Mouse (Mus musculus): ENCODE results near the gene Nobox. TPM values are rescaled to one million over a fixed set of nuclear protein-coding genes. Genes with fewer than 3 reads are reported as not detected.

Nobox gene
- polyA plus RNA-seq, 1 experiment from 2014 or later, result not detected

DNA sequence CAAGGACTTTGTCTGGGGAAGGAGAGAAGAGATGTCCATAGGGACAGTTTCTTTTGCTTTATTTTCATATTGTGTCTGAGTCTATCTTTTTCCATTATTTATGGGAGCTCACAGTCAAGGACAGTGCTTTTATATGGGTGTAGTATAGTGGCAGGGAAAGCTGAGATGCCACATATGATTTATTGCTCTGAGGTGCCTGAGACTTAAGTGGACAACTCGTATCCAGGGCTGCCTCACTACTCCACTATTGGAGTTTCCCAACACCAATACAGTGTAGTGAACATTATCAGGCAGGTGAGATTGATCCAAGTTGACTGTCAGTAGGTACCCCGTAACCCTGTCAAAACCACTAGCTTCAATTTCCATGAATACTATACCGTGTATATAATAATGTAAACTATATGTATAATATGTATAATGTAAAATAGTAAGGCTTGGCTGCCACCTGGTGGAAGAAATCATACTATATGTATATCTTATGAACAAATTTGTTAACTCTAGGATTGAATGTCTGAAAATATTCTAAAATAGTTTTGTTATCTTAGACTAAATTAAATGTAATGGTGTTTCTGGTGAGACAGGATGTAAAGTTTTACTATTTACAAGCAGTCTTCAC lies 26.4 kb upstream of the Nobox start:
- H3K9ac ChIP-seq (ENCODE audit: low read depth, low read length), result no peak overlapping the region
- H3K36me3 ChIP-seq (ENCODE audit: control insufficient read depth, insufficient read depth, low read length), result no peaks in the 10 kb centered on the region
- H3K27ac ChIP-seq (ENCODE audit: low read depth, low read length), result no peak overlapping the region
- no peak for ATAC-seq (replicated peaks; ENCODE audit: insufficient number of reproducible peaks, low FRiP score, low TSS enrichment)
- peaks cover 3% of the 10 kb centered on the region; the same call in 1 of the 2 replicates for H3K4me1 ChIP-seq (ENCODE audit: control insufficient read depth, insufficient read depth, low read length)
- H3K4me2 ChIP-seq, result no peak overlapping the region
- no peaks in the 10 kb centered on the region for H3K9me3 ChIP-seq (replicated peaks; ENCODE audit: control insufficient read depth, low read length)
- no peaks in the 10 kb centered on the region for H3K27me3 ChIP-seq (ENCODE audit: control insufficient read depth, insufficient read depth, low read length)
- no peak overlapping the region for H3K4me3 ChIP-seq (ENCODE audit: low read depth, low read length)
- WGBS (ENCODE audit: insufficient replicate concordance), result 78% methylated on average over 3 of the region's 3 CpGs

GRCm38 (mm10) chr6:43333479-43333878 lies 24.1 kb upstream of the Nobox start:
- WGBS (ENCODE audit: insufficient replicate concordance), result 65% methylated on average over 4 of the region's 4 CpGs

DNA sequence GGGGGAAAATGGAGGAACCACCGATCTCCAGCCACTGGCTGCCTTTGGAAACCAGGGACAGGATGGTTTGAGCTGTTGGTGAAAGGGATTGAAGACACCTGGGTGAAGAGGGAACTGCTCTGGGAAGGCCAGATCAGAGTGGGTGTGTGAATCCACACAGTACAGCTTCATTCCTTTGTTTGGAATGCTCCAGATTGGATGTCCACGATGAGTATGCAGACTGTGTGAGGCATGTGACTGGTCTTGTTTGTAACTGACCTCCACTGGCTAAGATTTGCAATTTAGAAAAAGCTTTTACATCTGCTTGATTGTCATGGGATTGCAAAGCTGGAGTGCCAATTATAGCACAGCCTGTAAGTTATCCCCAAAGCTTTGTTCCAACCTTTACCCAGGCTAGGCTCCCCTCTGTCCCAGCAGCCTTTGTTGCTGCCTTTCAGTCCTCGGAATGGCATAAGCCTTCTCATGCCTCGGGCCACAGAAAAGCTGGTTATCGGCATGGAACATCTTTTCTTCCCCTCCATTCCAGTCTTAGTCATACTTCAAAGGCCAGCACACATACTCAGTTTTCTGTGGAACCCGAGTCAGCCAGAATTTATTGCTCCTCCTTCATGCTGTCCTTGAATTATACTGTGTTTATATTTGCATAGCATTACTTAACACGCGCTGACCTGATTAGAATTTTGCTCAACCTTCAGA lies 3.8 kb upstream of the Nobox start:
- WGBS (ENCODE audit: insufficient replicate concordance), result 74% methylated on average over 8 of the region's 8 CpGs
- Histone ChIP-seq H3K4me3 (ENCODE audit: low read depth, low read length) (no peak overlapping the region), H3K36me3 (ENCODE audit: control insufficient read depth, insufficient read depth, low read length) (no peaks in the 10 kb centered on the region), H3K9me3 (replicated peaks; ENCODE audit: control insufficient read depth, low read length) (no peaks in the 10 kb centered on the region), H3K4me2 (no peak overlapping the region), H3K9ac (ENCODE audit: low read depth, low read length) (no peak overlapping the region), H3K27me3 (ENCODE audit: control insufficient read depth, insufficient read depth, low read length) (no peaks in the 10 kb centered on the region), H3K4me1 (ENCODE audit: control insufficient read depth, insufficient read depth, low read length) (no peaks in the 10 kb centered on the region), H3K27ac (ENCODE audit: low read depth, low read length) (no peak overlapping the region)
- ATAC-seq (replicated peaks; ENCODE audit: insufficient number of reproducible peaks, low FRiP score, low TSS enrichment), result no peak

More at GRCm38 (mm10) chr6:43333479-43333878, 24.1 kb upstream of the Nobox start:
- Histone ChIP-seq H3K9ac (ENCODE audit: low read depth, low read length) (no peak overlapping the region), H3K4me2 (no peak overlapping the region), H3K9me3 (replicated peaks; ENCODE audit: control insufficient read depth, low read length) (no peaks in the 10 kb centered on the region), H3K4me3 (ENCODE audit: low read depth, low read length) (no peak overlapping the region), H3K27me3 (ENCODE audit: control insufficient read depth, insufficient read depth, low read length) (no peaks in the 10 kb centered on the region), H3K36me3 (ENCODE audit: control insufficient read depth, insufficient read depth, low read length) (no peaks in the 10 kb centered on the region), H3K4me1 (ENCODE audit: control insufficient read depth, insufficient read depth, low read length) (peaks cover 3% of the 10 kb centered on the region; the same call in 1 of the 2 replicates), H3K27ac (ENCODE audit: low read depth, low read length) (no peak overlapping the region)
- ATAC-seq (replicated peaks; ENCODE audit: insufficient number of reproducible peaks, low FRiP score, low TSS enrichment), result no peak

GRCm38 (mm10) chr6:43312546-43312945 lies 3.2 kb upstream of the Nobox start:
- no peak for ATAC-seq (replicated peaks; ENCODE audit: insufficient number of reproducible peaks, low FRiP score, low TSS enrichment)
- H3K36me3 ChIP-seq (ENCODE audit: control insufficient read depth, insufficient read depth, low read length), result no peaks in the 10 kb centered on the region

DNA sequence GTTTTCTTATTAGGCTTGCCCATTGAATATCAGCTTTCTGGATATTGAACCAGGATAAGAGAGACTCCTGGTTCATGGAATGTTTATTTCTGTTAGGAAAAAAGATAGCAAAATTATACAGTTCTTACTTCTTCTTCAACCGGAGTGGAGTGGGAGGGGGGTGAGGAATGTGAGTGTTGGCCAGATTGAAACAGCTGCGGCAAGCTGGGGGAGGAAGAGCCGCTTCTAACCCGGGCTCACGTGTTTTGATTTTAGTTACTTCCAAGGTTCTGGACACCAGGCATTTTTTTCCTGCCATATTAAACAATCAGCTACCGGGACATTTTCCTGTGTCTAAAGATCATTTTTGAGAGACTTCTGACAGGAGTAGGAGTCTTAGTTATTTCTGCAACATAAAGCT lies 717 bp upstream of the Nobox start:
- no peak for ATAC-seq (replicated peaks; ENCODE audit: insufficient number of reproducible peaks, low FRiP score, low TSS enrichment)
- H3K9me3 ChIP-seq (replicated peaks; ENCODE audit: control insufficient read depth, low read length), result no peaks in the 10 kb centered on the region
- H3K4me3 ChIP-seq (ENCODE audit: low read depth, low read length), result no peak overlapping the region
- no peak overlapping the region for H3K4me2 ChIP-seq
- 47% methylated on average over 6 of the region's 6 CpGs for WGBS (ENCODE audit: insufficient replicate concordance)
- H3K27me3 ChIP-seq (ENCODE audit: control insufficient read depth, insufficient read depth, low read length), result no peaks in the 10 kb centered on the region
- no peak overlapping the region for H3K9ac ChIP-seq (ENCODE audit: low read depth, low read length)
- H3K36me3 ChIP-seq (ENCODE audit: control insufficient read depth, insufficient read depth, low read length), result no peaks in the 10 kb centered on the region
- H3K4me1 ChIP-seq (ENCODE audit: control insufficient read depth, insufficient read depth, low read length), result no peaks in the 10 kb centered on the region
- no peak overlapping the region for H3K27ac ChIP-seq (ENCODE audit: low read depth, low read length)

More at GRCm38 (mm10) chr6:43312546-43312945, 3.2 kb upstream of the Nobox start:
- Histone ChIP-seq H3K9me3 (replicated peaks; ENCODE audit: control insufficient read depth, low read length) (no peaks in the 10 kb centered on the region), H3K27me3 (ENCODE audit: control insufficient read depth, insufficient read depth, low read length) (no peaks in the 10 kb centered on the region), H3K4me2 (no peak overlapping the region), H3K27ac (ENCODE audit: low read depth, low read length) (no peak overlapping the region), H3K4me1 (ENCODE audit: control insufficient read depth, insufficient read depth, low read length) (no peaks in the 10 kb centered on the region), H3K9ac (ENCODE audit: low read depth, low read length) (no peak overlapping the region), H3K4me3 (ENCODE audit: low read depth, low read length) (no peak overlapping the region)

- H3K4me3 ChIP-seq (ENCODE audit: low read depth, low read length), result no peak overlapping the region
- no peak overlapping the region for H3K9ac ChIP-seq (ENCODE audit: low read depth, low read length)
- H3K36me3 ChIP-seq (ENCODE audit: control insufficient read depth, insufficient read depth, low read length), result no peaks in the 10 kb centered on the region
- no peak for ATAC-seq (replicated peaks; ENCODE audit: insufficient number of reproducible peaks, low FRiP score, low TSS enrichment)
- H3K27me3 ChIP-seq (ENCODE audit: control insufficient read depth, insufficient read depth, low read length), result no peaks in the 10 kb centered on the region
- H3K4me2 ChIP-seq, result no peak overlapping the region
- no peaks in the 10 kb centered on the region for H3K9me3 ChIP-seq (replicated peaks; ENCODE audit: control insufficient read depth, low read length)
- no peak overlapping the region for H3K27ac ChIP-seq (ENCODE audit: low read depth, low read length)
- H3K4me1 ChIP-seq (ENCODE audit: control insufficient read depth, insufficient read depth, low read length), result peaks cover 6% of the 10 kb centered on the region; the same call in 1 of the 2 replicates
- WGBS (ENCODE audit: insufficient replicate concordance), result 38% methylated on average over 2 of the region's 2 CpGs
Observed at GRCm38 (mm10) chr6:43297508-43297850, 11.9 kb downstream of the Nobox start.

GRCm38 (mm10) chr6:43296798-43297507 lies 12.4 kb downstream of the Nobox start:
- no peak overlapping the region for H3K4me2 ChIP-seq
- H3K27ac ChIP-seq (ENCODE audit: low read depth, low read length), result no peak overlapping the region
- no peak overlapping the region for H3K9ac ChIP-seq (ENCODE audit: low read depth, low read length)
- ATAC-seq (replicated peaks; ENCODE audit: insufficient number of reproducible peaks, low FRiP score, low TSS enrichment), result no peak
- no peak overlapping the region for H3K4me3 ChIP-seq (ENCODE audit: low read depth, low read length)
- H3K27me3 ChIP-seq (ENCODE audit: control insufficient read depth, insufficient read depth, low read length), result no peaks in the 10 kb centered on the region
- 35% methylated on average over 7 of the region's 7 CpGs for WGBS (ENCODE audit: insufficient replicate concordance)
- no peaks in the 10 kb centered on the region for H3K9me3 ChIP-seq (replicated peaks; ENCODE audit: control insufficient read depth, low read length)
- no peaks in the 10 kb centered on the region for H3K36me3 ChIP-seq (ENCODE audit: control insufficient read depth, insufficient read depth, low read length)
- H3K4me1 ChIP-seq (ENCODE audit: control insufficient read depth, insufficient read depth, low read length), result peaks cover 6% of the 10 kb centered on the region; the same call in 1 of the 2 replicates

DNA sequence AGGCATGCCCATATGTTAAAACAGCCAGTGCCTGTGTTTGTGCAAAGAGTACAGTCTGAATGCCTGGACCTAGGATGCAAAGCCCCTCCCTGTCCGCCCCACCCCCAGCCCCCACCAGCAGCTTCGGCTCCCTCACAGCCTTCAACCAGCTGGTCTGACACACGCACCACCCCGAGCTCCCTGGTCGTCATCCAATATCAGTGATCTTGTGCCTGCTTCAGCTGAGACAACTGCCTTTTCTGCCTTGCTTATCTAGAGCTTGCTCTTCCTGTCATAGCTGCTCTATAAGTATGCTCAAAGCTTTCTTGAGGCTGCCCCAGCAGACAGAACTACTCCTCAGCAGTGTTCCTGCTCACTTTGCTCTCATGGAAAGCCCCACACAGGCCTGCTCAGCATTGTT lies 13.4 kb downstream of the Nobox start:
- WGBS (ENCODE audit: insufficient replicate concordance), result 11% methylated on average over 5 of the region's 5 CpGs
- 0 out of 2 replicates have a peak, but pooled peaks have one; percentile 33 for ATAC-seq (replicated peaks; ENCODE audit: insufficient number of reproducible peaks, low FRiP score, low TSS enrichment)
- H3K36me3 ChIP-seq (ENCODE audit: control insufficient read depth, insufficient read depth, low read length), result no peaks in the 10 kb centered on the region

More for the DNA sequence above, 13.4 kb downstream of the Nobox start:
- Histone ChIP-seq H3K4me3 (ENCODE audit: low read depth, low read length) (no peak overlapping the region), H3K27ac (ENCODE audit: low read depth, low read length) (no peak overlapping the region), H3K4me2 (peak overlapping the region; percentile 22; the same call in 1 of the 2 replicates), H3K9ac (ENCODE audit: low read depth, low read length) (no peak overlapping the region), H3K27me3 (ENCODE audit: control insufficient read depth, insufficient read depth, low read length) (no peaks in the 10 kb centered on the region), H3K9me3 (replicated peaks; ENCODE audit: control insufficient read depth, low read length) (no peaks in the 10 kb centered on the region), H3K4me1 (ENCODE audit: control insufficient read depth, insufficient read depth, low read length) (peaks cover 6% of the 10 kb centered on the region; the same call in 1 of the 2 replicates)

All from heart, embryonic 11.5 days (tissue).